Mouse (Mus musculus): ENCODE measurements at regions not wholly inside any gene's neighbourhood (a gene's known extent, or its start where the extent isn't known, plus 50 kb on each side); places are given as distances from the start of the nearest gene placed in this dataset.

GRCm38 (mm10) chr10:98311403-98311802, 584.8 kb upstream of the C030005K15Rik start:
- DNase-seq, result no peak

- DNase-seq, result no peak
Measured at GRCm38 (mm10) chr10:98318416-98318815, 591.9 kb upstream of the C030005K15Rik start.

GRCm38 (mm10) chr10:98323846-98324245, 590.4 kb upstream of the Atp2b1 start:
- no peak for DNase-seq

GRCm38 (mm10) chr10:98324591-98324990, 589.6 kb upstream of the Atp2b1 start:
- DNase-seq, result no peak

- no peak for DNase-seq
Measured at GRCm38 (mm10) chr10:98325720-98326119, 588.5 kb upstream of the Atp2b1 start.

- DNase-seq, result no peak
Measured at GRCm38 (mm10) chr10:98332682-98333081, 581.5 kb upstream of the Atp2b1 start.

GRCm38 (mm10) chr10:98333411-98334067, 580.7 kb upstream of the Atp2b1 start:
- DNase-seq, result no peak

- DNase-seq, result no peak
Measured at GRCm38 (mm10) chr10:98343827-98344226, 570.4 kb upstream of the Atp2b1 start.

- no peak for DNase-seq
Measured at GRCm38 (mm10) chr10:98349466-98349865, 564.7 kb upstream of the Atp2b1 start.

GRCm38 (mm10) chr10:98350318-98350926, 563.8 kb upstream of the Atp2b1 start:
- DNase-seq, result no peak

GRCm38 (mm10) chr10:98352061-98352460, 562.1 kb upstream of the Atp2b1 start:
- no peak for DNase-seq

- DNase-seq, result no peak
Measured at GRCm38 (mm10) chr10:98354486-98354885, 559.7 kb upstream of the Atp2b1 start.

GRCm38 (mm10) chr10:98364604-98365003, 549.6 kb upstream of the Atp2b1 start:
- DNase-seq, result no peak

GRCm38 (mm10) chr10:98372561-98372960, 541.6 kb upstream of the Atp2b1 start:
- DNase-seq, result no peak

- no peak for DNase-seq
Measured at GRCm38 (mm10) chr10:98373314-98373713, 540.9 kb upstream of the Atp2b1 start.

GRCm38 (mm10) chr10:98374684-98375083, 539.5 kb upstream of the Atp2b1 start:
- DNase-seq, result no peak

- no peak for DNase-seq
Measured at GRCm38 (mm10) chr10:98388543-98388942, 525.7 kb upstream of the Atp2b1 start.

GRCm38 (mm10) chr10:98399864-98400263, 514.3 kb upstream of the Atp2b1 start:
- DNase-seq, result no peak

- no peak for DNase-seq
Measured at GRCm38 (mm10) chr10:98417807-98418743, 496.1 kb upstream of the Atp2b1 start.

- DNase-seq, result no peak
Measured at GRCm38 (mm10) chr10:98424450-98424849, 489.8 kb upstream of the Atp2b1 start.

GRCm38 (mm10) chr10:98434974-98435373, 479.2 kb upstream of the Atp2b1 start:
- DNase-seq, result no peak

GRCm38 (mm10) chr10:98461538-98461937, 452.7 kb upstream of the Atp2b1 start:
- DNase-seq, result no peak

- no peak for DNase-seq
Measured at GRCm38 (mm10) chr10:98474581-98474980, 439.6 kb upstream of the Atp2b1 start.
